Mouse (Mus musculus) brain, embryonic 14.5 days (tissue): ENCODE results near the gene Capn3.

Experiments used
- CTCF ChIP-seq: fragments of 200-500 bp; IDR thresholded peaks from 2 replicates; pipeline ENCODE4 v1.5.1; 2012; ENCODE audit warnings: inconsistent platforms, mild to moderate bottlenecking, moderate library complexity, borderline replicate concordance; ENCODE audit not compliant: insufficient read depth, insufficient read length; ENCODE audit errors: extremely low read depth
- POLR2A ChIP-seq: fragments of 200-500 bp; IDR thresholded peaks from 2 replicates; pipeline ENCODE4 v1.6.1; 2012; ENCODE audit warnings: mild to moderate bottlenecking, inconsistent platforms, borderline replicate concordance; ENCODE audit not compliant: poor library complexity, insufficient read depth, insufficient read length, severe bottlenecking; ENCODE audit errors: extremely low read depth

GRCm38 (mm10) chr2:120469220-120469619 is 13.4 kb downstream of the Capn3 start:
- TF ChIP-seq CTCF (no peak), POLR2A (no peak)
